Mouse (Mus musculus): ENCODE data around the gene Fah. TPM values are rescaled to one million over a fixed set of nuclear protein-coding genes. Genes with fewer than 3 reads are reported as not detected.

The Fah gene
- polyA plus RNA-seq, 1 experiment from 2014 or later: 6.8 TPM

- peaks cover 24% of the 10 kb centered on the region for H3K36me3 ChIP-seq
- WGBS: 86% methylated on average over 3 of the region's 3 CpGs
- no peaks in the 10 kb centered on the region for H3K27me3 ChIP-seq
- H3K4me2 ChIP-seq (replicated peaks): no peak overlapping the region
- no peak overlapping the region for H3K9ac ChIP-seq
- H3K4me1 ChIP-seq: no peaks in the 10 kb centered on the region
- no peaks in the 10 kb centered on the region for H3K9me3 ChIP-seq (replicated peaks)
- ATAC-seq (ENCODE audit: insufficient number of reproducible peaks, low FRiP score, low TSS enrichment, low read depth): no peak
- no peak overlapping the region for H3K27ac ChIP-seq (replicated peaks)
- H3K4me3 ChIP-seq (replicated peaks): no peak overlapping the region
These were observed 14.4 kb upstream of the Fah start for GRCm38 (mm10) chr7:84620956-84621355.

- 89% methylated on average over 2 of the region's 2 CpGs for WGBS
- Histone ChIP-seq H3K36me3 (peaks cover 15% of the 10 kb centered on the region; the same call in 1 of the 2 replicates), H3K4me2 (replicated peaks) (no peak overlapping the region), H3K9ac (no peak overlapping the region), H3K27ac (replicated peaks) (no peak overlapping the region), H3K27me3 (no peaks in the 10 kb centered on the region), H3K9me3 (replicated peaks) (no peaks in the 10 kb centered on the region), H3K4me3 (replicated peaks) (no peak overlapping the region), H3K4me1 (no peaks in the 10 kb centered on the region)
- ATAC-seq (ENCODE audit: insufficient number of reproducible peaks, low FRiP score, low TSS enrichment, low read depth): no peak
These were observed 12.4 kb upstream of the Fah start for GRCm38 (mm10) chr7:84618951-84619350.

GRCm38 (mm10) chr7:84612445-84612844, 5.9 kb upstream of the Fah start:
- 83% methylated on average over 4 of the region's 4 CpGs for WGBS
- Histone ChIP-seq H3K4me2 (replicated peaks) (no peak overlapping the region), H3K27me3 (no peaks in the 10 kb centered on the region), H3K4me1 (no peaks in the 10 kb centered on the region), H3K27ac (replicated peaks) (no peak overlapping the region), H3K4me3 (replicated peaks) (no peak overlapping the region), H3K36me3 (no peaks in the 10 kb centered on the region), H3K9ac (no peak overlapping the region), H3K9me3 (replicated peaks) (no peaks in the 10 kb centered on the region)
- no peak for ATAC-seq (ENCODE audit: insufficient number of reproducible peaks, low FRiP score, low TSS enrichment, low read depth)

- Histone ChIP-seq H3K36me3 (no peaks in the 10 kb centered on the region), H3K9ac (no peak overlapping the region), H3K9me3 (replicated peaks) (no peaks in the 10 kb centered on the region), H3K4me2 (replicated peaks) (no peak overlapping the region), H3K27me3 (no peaks in the 10 kb centered on the region), H3K4me3 (replicated peaks) (no peak overlapping the region), H3K4me1 (no peaks in the 10 kb centered on the region), H3K27ac (replicated peaks) (no peak overlapping the region)
- WGBS: 83% methylated on average over 1 of the region's 1 CpGs
- ATAC-seq (ENCODE audit: insufficient number of reproducible peaks, low FRiP score, low TSS enrichment, low read depth): no peak
These were observed 5.1 kb upstream of the Fah start for GRCm38 (mm10) chr7:84611609-84612008.

GRCm38 (mm10) chr7:84605704-84606292, 724 bp downstream of the Fah start:
- H3K4me2 ChIP-seq (replicated peaks): peak overlapping the region; percentile 91
- ATAC-seq (ENCODE audit: insufficient number of reproducible peaks, low FRiP score, low TSS enrichment, low read depth): peak; percentile 85
- WGBS: under 1% methylated on average over 35 of the region's 36 CpGs
- H3K4me1 ChIP-seq: peaks cover 7% of the 10 kb centered on the region
- no peaks in the 10 kb centered on the region for H3K27me3 ChIP-seq
- H3K36me3 ChIP-seq: no peaks in the 10 kb centered on the region
- H3K9ac ChIP-seq: peak overlapping the region; percentile 15; the same call in 1 of the 2 replicates
- peak overlapping the region; percentile 58 for H3K4me3 ChIP-seq (replicated peaks)
- no peaks in the 10 kb centered on the region for H3K9me3 ChIP-seq (replicated peaks)
- no peak overlapping the region for H3K27ac ChIP-seq (replicated peaks)

- Histone ChIP-seq H3K4me3 (replicated peaks) (peak overlapping the region; percentile 58), H3K9ac (0 out of 2 replicates have a peak overlapping the region, but pooled peaks have one; percentile 15), H3K27me3 (no peaks in the 10 kb centered on the region), H3K4me1 (peaks cover 7% of the 10 kb centered on the region), H3K4me2 (replicated peaks) (peak overlapping the region; percentile 91), H3K36me3 (no peaks in the 10 kb centered on the region), H3K9me3 (replicated peaks) (no peaks in the 10 kb centered on the region), H3K27ac (replicated peaks) (no peak overlapping the region)
- WGBS: 10% methylated on average over 19 of the region's 19 CpGs
- ATAC-seq (ENCODE audit: insufficient number of reproducible peaks, low FRiP score, low TSS enrichment, low read depth): no peak
These were observed 1.4 kb downstream of the Fah start for GRCm38 (mm10) chr7:84605033-84605687.

- no peaks in the 10 kb centered on the region for H3K36me3 ChIP-seq
- ATAC-seq (ENCODE audit: insufficient number of reproducible peaks, low FRiP score, low TSS enrichment, low read depth): no peak
- H3K9me3 ChIP-seq (replicated peaks): no peaks in the 10 kb centered on the region
- WGBS: 65% methylated on average over 3 of the region's 3 CpGs
- no peaks in the 10 kb centered on the region for H3K27me3 ChIP-seq
- no peak overlapping the region for H3K27ac ChIP-seq (replicated peaks)
- no peak overlapping the region for H3K4me3 ChIP-seq (replicated peaks)
- H3K4me2 ChIP-seq (replicated peaks): no peak overlapping the region
- H3K4me1 ChIP-seq: peaks cover 7% of the 10 kb centered on the region
- H3K9ac ChIP-seq: no peak overlapping the region
These were observed 2.0 kb downstream of the Fah start for GRCm38 (mm10) chr7:84604501-84604900.

- 88% methylated on average over 3 of the region's 3 CpGs for WGBS
These were observed 5.2 kb downstream of the Fah start for GRCm38 (mm10) chr7:84601331-84601730.

GRCm38 (mm10) chr7:84600631-84601030, 5.9 kb downstream of the Fah start:
- peaks cover 7% of the 10 kb centered on the region for H3K4me1 ChIP-seq
- no peak for ATAC-seq (ENCODE audit: insufficient number of reproducible peaks, low FRiP score, low TSS enrichment, low read depth)
- H3K36me3 ChIP-seq: no peaks in the 10 kb centered on the region
- H3K4me2 ChIP-seq (replicated peaks): no peak overlapping the region
- H3K9me3 ChIP-seq (replicated peaks): no peaks in the 10 kb centered on the region
- no peak overlapping the region for H3K27ac ChIP-seq (replicated peaks)
- WGBS: 89% methylated on average over 2 of the region's 2 CpGs
- H3K4me3 ChIP-seq (replicated peaks): no peak overlapping the region
- no peak overlapping the region for H3K9ac ChIP-seq
- no peaks in the 10 kb centered on the region for H3K27me3 ChIP-seq

More at GRCm38 (mm10) chr7:84601331-84601730, 5.2 kb downstream of the Fah start:
- no peaks in the 10 kb centered on the region for H3K36me3 ChIP-seq
- no peak overlapping the region for H3K4me2 ChIP-seq (replicated peaks)
- no peak overlapping the region for H3K4me3 ChIP-seq (replicated peaks)
- no peaks in the 10 kb centered on the region for H3K9me3 ChIP-seq (replicated peaks)
- no peak overlapping the region for H3K9ac ChIP-seq
- H3K27me3 ChIP-seq: no peaks in the 10 kb centered on the region
- H3K4me1 ChIP-seq: peaks cover 7% of the 10 kb centered on the region
- ATAC-seq (ENCODE audit: insufficient number of reproducible peaks, low FRiP score, low TSS enrichment, low read depth): no peak
- no peak overlapping the region for H3K27ac ChIP-seq (replicated peaks)

- no peak overlapping the region for H3K9ac ChIP-seq
- H3K4me1 ChIP-seq: no peaks in the 10 kb centered on the region
- no peak overlapping the region for H3K4me3 ChIP-seq (replicated peaks)
- no peak overlapping the region for H3K4me2 ChIP-seq (replicated peaks)
- no peak for ATAC-seq (ENCODE audit: insufficient number of reproducible peaks, low FRiP score, low TSS enrichment, low read depth)
- no peaks in the 10 kb centered on the region for H3K27me3 ChIP-seq
- H3K9me3 ChIP-seq (replicated peaks): no peaks in the 10 kb centered on the region
- H3K27ac ChIP-seq (replicated peaks): no peak overlapping the region
- no peaks in the 10 kb centered on the region for H3K36me3 ChIP-seq
- 79% methylated on average over 3 of the region's 3 CpGs for WGBS
These were observed 9.9 kb downstream of the Fah start for GRCm38 (mm10) chr7:84596633-84597032.

GRCm38 (mm10) chr7:84596002-84596401, 10.5 kb downstream of the Fah start:
- ATAC-seq (ENCODE audit: insufficient number of reproducible peaks, low FRiP score, low TSS enrichment, low read depth): no peak
- Histone ChIP-seq H3K27ac (replicated peaks) (no peak overlapping the region), H3K36me3 (no peaks in the 10 kb centered on the region), H3K9ac (no peak overlapping the region), H3K27me3 (no peaks in the 10 kb centered on the region), H3K4me3 (replicated peaks) (no peak overlapping the region), H3K4me2 (replicated peaks) (no peak overlapping the region), H3K4me1 (no peaks in the 10 kb centered on the region), H3K9me3 (replicated peaks) (no peaks in the 10 kb centered on the region)
- WGBS: 87% methylated on average over 3 of the region's 3 CpGs

- H3K27me3 ChIP-seq: no peaks in the 10 kb centered on the region
- H3K4me3 ChIP-seq (replicated peaks): no peak overlapping the region
- H3K36me3 ChIP-seq: no peaks in the 10 kb centered on the region
- ATAC-seq (ENCODE audit: insufficient number of reproducible peaks, low FRiP score, low TSS enrichment, low read depth): no peak
- no peaks in the 10 kb centered on the region for H3K9me3 ChIP-seq (replicated peaks)
- H3K4me1 ChIP-seq: no peaks in the 10 kb centered on the region
- no peak overlapping the region for H3K27ac ChIP-seq (replicated peaks)
- no peak overlapping the region for H3K4me2 ChIP-seq (replicated peaks)
- H3K9ac ChIP-seq: no peak overlapping the region
These were observed 11.6 kb downstream of the Fah start for GRCm38 (mm10) chr7:84594917-84595303.
